Mouse (Mus musculus) left cerebral cortex, adult 9 months (tissue): ENCODE results near the gene Amfr.

Source experiments
- DNase-seq, 2 experiments: peaks; one replicate each; pipeline ENCODE4 v3.0.0; 2022; ENCODE audit warnings: low spot score in 2 of 2

The Amfr gene

GRCm38 (mm10) chr8:94012013-94012951 lies at the start of gene Amfr:
TSS of gene Amfr (minus strand) at chr8:94012842.
- DNase-seq = peak in 1 of 2 experiments; percentile 32

- DNase-seq = peak in 1 of 2 experiments; percentile 62
Observed at GRCm38 (mm10) chr8:94057157-94057854, 44.7 kb upstream of the Amfr start.

GRCm38 (mm10) chr8:94052696-94053095 lies 40.1 kb upstream of the Amfr start:
- DNase-seq = no peak

- peak in 1 of 2 experiments; percentile 37 for DNase-seq
Observed at GRCm38 (mm10) chr8:94047845-94048244, 35.2 kb upstream of the Amfr start.

GRCm38 (mm10) chr8:94037806-94038205 lies 25.2 kb upstream of the Amfr start:
- peak in 1 of 2 experiments; percentile 17 for DNase-seq

- DNase-seq = peak; percentile 95 to 98
Observed at GRCm38 (mm10) chr8:94036944-94037524, 24.4 kb upstream of the Amfr start, which contains the start of the genes Nudt21 and Ogfod1. TSS of gene Nudt21 (minus strand) at chr8:94037031. TSS of gene Ogfod1 (plus strand) at chr8:94037198.

GRCm38 (mm10) chr8:94036541-94036940 lies 23.9 kb upstream of the Amfr start:
- DNase-seq = peak in 1 of 2 experiments; percentile 62

- no peak for DNase-seq
Observed at GRCm38 (mm10) chr8:94035200-94035599, 22.6 kb upstream of the Amfr start.

- no peak for DNase-seq
Observed at GRCm38 (mm10) chr8:94033601-94034000, 21.0 kb upstream of the Amfr start.

GRCm38 (mm10) chr8:94029701-94030100 lies 17.1 kb upstream of the Amfr start:
- no peak for DNase-seq

- DNase-seq = no peak
Observed at GRCm38 (mm10) chr8:94023916-94024315, 11.3 kb upstream of the Amfr start.

GRCm38 (mm10) chr8:94013026-94013612 lies 477 bp upstream of the Amfr start:
- peak in 1 of 2 experiments; percentile 8 for DNase-seq

GRCm38 (mm10) chr8:94011076-94012012 lies 1.3 kb downstream of the Amfr start:
- DNase-seq = no peak

- DNase-seq = no peak
Observed at GRCm38 (mm10) chr8:94010101-94010705, 2.4 kb downstream of the Amfr start.

GRCm38 (mm10) chr8:94009243-94009845 lies 3.3 kb downstream of the Amfr start:
- DNase-seq = no peak

- DNase-seq = no peak
Observed at GRCm38 (mm10) chr8:94004139-94004538, 8.5 kb downstream of the Amfr start.

- DNase-seq = no peak
Observed at GRCm38 (mm10) chr8:93998961-93999360, 13.7 kb downstream of the Amfr start.

GRCm38 (mm10) chr8:93989739-93990138 lies 22.9 kb downstream of the Amfr start:
- DNase-seq = no peak

GRCm38 (mm10) chr8:93984731-93985130 lies 27.9 kb downstream of the Amfr start:
- DNase-seq = no peak

GRCm38 (mm10) chr8:93983827-93984226 lies 28.8 kb downstream of the Amfr start:
- DNase-seq = no peak
